Mouse (Mus musculus) ES-Bruce4 (cell line): ENCODE measurements around the gene Ngdn. TPM values are rescaled to one million over a fixed set of nuclear protein-coding genes. Genes with fewer than 3 reads are reported as not detected.

Experiments
- H3K27ac ChIP-seq: 2 replicates; pipeline ENCODE4 v1.5.1; 2012; ENCODE audit warnings: low read length, inconsistent platforms; ENCODE audit not compliant: insufficient read depth
- H3K27me3 ChIP-seq: 2 replicates; pipeline ENCODE4 v1.6.1; 2012; ENCODE audit warnings: mild to moderate bottlenecking, low read length, inconsistent platforms; ENCODE audit not compliant: control insufficient read depth, poor library complexity, insufficient read depth, severe bottlenecking
- H3K36me3 ChIP-seq: 2 replicates; pipeline ENCODE4 v1.6.1; 2012; ENCODE audit warnings: inconsistent platforms, mild to moderate bottlenecking, low read length, moderate library complexity; ENCODE audit not compliant: control insufficient read depth, poor library complexity, insufficient read depth, severe bottlenecking
- H3K4me1 ChIP-seq: one replicate; pipeline ENCODE4 v1.8.1; 2011; ENCODE audit warnings: low read length; ENCODE audit not compliant: control insufficient read depth, insufficient read depth
- H3K4me3 ChIP-seq: 2 replicates; pipeline ENCODE4 v1.5.1; 2011; ENCODE audit warnings: low read depth, mild to moderate bottlenecking, low read length
- H3K9ac ChIP-seq: 2 replicates; pipeline ENCODE4 v1.6.1; 2012; ENCODE audit warnings: low read depth, mild to moderate bottlenecking, inconsistent platforms; ENCODE audit not compliant: poor library complexity, severe bottlenecking
- H3K9me3 ChIP-seq: replicated peaks from 2 replicates; pipeline ENCODE4 v1.6.1; 2012; ENCODE audit warnings: mild to moderate bottlenecking, low read length, inconsistent platforms; ENCODE audit not compliant: control insufficient read depth, poor library complexity, insufficient read depth, severe bottlenecking
- CTCF ChIP-seq: IDR thresholded peaks from one replicate; pipeline ENCODE4 v1.8.1; 2011; ENCODE audit warnings: low read depth, low read length
- EP300 ChIP-seq: IDR thresholded peaks from 2 replicates; pipeline ENCODE4 v1.6.1; 2011; ENCODE audit warnings: low read depth, low read length; ENCODE audit not compliant: insufficient read depth
- POLR2A ChIP-seq: IDR thresholded peaks from one replicate; pipeline ENCODE4 v1.8.1; 2011; ENCODE audit warnings: low read length; ENCODE audit not compliant: insufficient read depth
- polyA plus RNA-seq: library from polyadenylated mRNA; stranded (reverse); fragments of >200 nt; gene quantifications from 2 replicates; pipeline ENCODE4 v1.2.4, GENCODE M21; 2011; ENCODE audit warnings: low read depth; ENCODE audit not compliant: missing spikeins, insufficient read depth, insufficient read length

Gene Ngdn
- polyA plus RNA-seq, 1 experiment, result 52.7 TPM

- no peak overlapping the region for H3K4me3 ChIP-seq
- no peak for TF ChIP-seq EP300
- no peak for TF ChIP-seq POLR2A
- TF ChIP-seq CTCF, result no peak
- H3K27me3 ChIP-seq, result no peaks in the 10 kb centered on the region
- H3K36me3 ChIP-seq, result no peaks in the 10 kb centered on the region
- H3K27ac ChIP-seq, result no peak overlapping the region
- H3K4me1 ChIP-seq, result peaks cover 3% of the 10 kb centered on the region
- H3K9ac ChIP-seq, result no peak overlapping the region
- no peaks in the 10 kb centered on the region for H3K9me3 ChIP-seq
Measured at GRCm38 (mm10) chr14:55053708-55054190, 38.5 kb downstream of the Ngdn start.

GRCm38 (mm10) chr14:55054191-55054749 lies 39.0 kb downstream of the Ngdn start:
- Histone ChIP-seq H3K27me3 (no peaks in the 10 kb centered on the region), H3K4me1 (peaks cover 2% of the 10 kb centered on the region), H3K27ac (no peak overlapping the region), H3K4me3 (no peak overlapping the region), H3K9ac (no peak overlapping the region), H3K36me3 (no peaks in the 10 kb centered on the region), H3K9me3 (no peaks in the 10 kb centered on the region)
- no peak for TF ChIP-seq POLR2A
- TF ChIP-seq CTCF, result no peak
- no peak for TF ChIP-seq EP300

GRCm38 (mm10) chr14:55055167-55055834 lies 40.0 kb downstream of the Ngdn start:
- TF ChIP-seq EP300 (no peak), CTCF (no peak), POLR2A (no peak)
- Histone ChIP-seq H3K9ac (no peak overlapping the region), H3K9me3 (no peaks in the 10 kb centered on the region), H3K36me3 (no peaks in the 10 kb centered on the region), H3K4me1 (peaks cover 2% of the 10 kb centered on the region), H3K4me3 (no peak overlapping the region), H3K27ac (no peak overlapping the region), H3K27me3 (no peaks in the 10 kb centered on the region)

- H3K27ac ChIP-seq, result no peak overlapping the region
- no peaks in the 10 kb centered on the region; the same call in 1 of the 2 replicates for H3K36me3 ChIP-seq
- no peak overlapping the region for H3K9ac ChIP-seq
- no peak overlapping the region for H3K4me3 ChIP-seq
- no peaks in the 10 kb centered on the region for H3K9me3 ChIP-seq
- no peaks in the 10 kb centered on the region for H3K27me3 ChIP-seq
- no peak for TF ChIP-seq POLR2A
- TF ChIP-seq CTCF, result no peak
- no peak for TF ChIP-seq EP300
- peaks cover 4% of the 10 kb centered on the region for H3K4me1 ChIP-seq
Measured at GRCm38 (mm10) chr14:55059009-55059408, 43.8 kb downstream of the Ngdn start.

- peaks cover 4% of the 10 kb centered on the region for H3K4me1 ChIP-seq
- TF ChIP-seq POLR2A (no peak), EP300 (no peak), CTCF (no peak)
- H3K36me3 ChIP-seq, result no peaks in the 10 kb centered on the region; the same call in 1 of the 2 replicates
- no peaks in the 10 kb centered on the region for H3K9me3 ChIP-seq
- H3K9ac ChIP-seq, result no peak overlapping the region
- H3K27ac ChIP-seq, result 0 out of 2 replicates have a peak overlapping the region, but pooled peaks have one; percentile 2
- H3K27me3 ChIP-seq, result no peaks in the 10 kb centered on the region
- no peak overlapping the region for H3K4me3 ChIP-seq
Measured at GRCm38 (mm10) chr14:55059931-55060330, 44.7 kb downstream of the Ngdn start.

- H3K36me3 ChIP-seq, result peaks cover 8% of the 10 kb centered on the region
- H3K4me3 ChIP-seq, result no peak overlapping the region
- peaks cover 4% of the 10 kb centered on the region for H3K4me1 ChIP-seq
- no peak overlapping the region for H3K9ac ChIP-seq
- no peaks in the 10 kb centered on the region for H3K9me3 ChIP-seq
- H3K27ac ChIP-seq, result no peak overlapping the region
- H3K27me3 ChIP-seq, result no peaks in the 10 kb centered on the region
- TF ChIP-seq CTCF (no peak), EP300 (no peak), POLR2A (no peak)
Measured at GRCm38 (mm10) chr14:55061845-55062244, 46.6 kb downstream of the Ngdn start.
